Mouse (Mus musculus) embryonic facial prominence, embryonic 12.5 days (tissue): ENCODE data around the gene Phpt1. TPM values are rescaled to one million over a fixed set of nuclear protein-coding genes. Genes with fewer than 3 reads are reported as not detected.
A peak's percentile ranks its signal among the peaks of the same experiment; 100 is the strongest.
"Not testable (repeated sequence)": the region's sequence is repeated elsewhere in the genome, so short reads cannot be mapped to it uniquely, and the experiment has no call there.

ENCODE experiments used
- ATAC-seq: fragments of 200-750 bp; cut with Nextera tagmentation; 2 replicates; pipeline ENCODE4 v1.8.0; 2017; ENCODE audit not compliant: insufficient number of reproducible peaks, insufficient read depth, low FRiP score, low TSS enrichment
- H3K27ac ChIP-seq: fragments of 300-500 bp; sonication (generic); 2 replicates; pipeline ENCODE4 v1.5.1; 2016; ENCODE audit warnings: mild to moderate bottlenecking
- H3K27me3 ChIP-seq: fragments of 300-500 bp; sonication (generic); 2 replicates; pipeline ENCODE4 v1.6.1; 2016; ENCODE audit warnings: mild to moderate bottlenecking, moderate library complexity
- H3K36me3 ChIP-seq: fragments of 300-500 bp; sonication (generic); 2 replicates; pipeline ENCODE4 v1.6.1; 2016; ENCODE audit warnings: mild to moderate bottlenecking
- H3K4me1 ChIP-seq: fragments of 300-500 bp; sonication (generic); 2 replicates; pipeline ENCODE4 v1.6.1; 2016
- H3K4me2 ChIP-seq: fragments of 300-500 bp; sonication (generic); replicated peaks from 2 replicates; pipeline ENCODE4 v1.6.1; 2016; ENCODE audit warnings: mild to moderate bottlenecking, moderate library complexity
- H3K4me3 ChIP-seq: fragments of 300-500 bp; sonication (generic); 2 replicates; pipeline ENCODE4 v1.5.1; 2016; ENCODE audit warnings: mild to moderate bottlenecking
- H3K9ac ChIP-seq: fragments of 300-500 bp; sonication (generic); 2 replicates; pipeline ENCODE4 v1.6.1; 2016; ENCODE audit warnings: mild to moderate bottlenecking, moderate library complexity
- H3K9me3 ChIP-seq: fragments of 300-500 bp; sonication (generic); 2 replicates; pipeline ENCODE4 v1.6.1; 2016; ENCODE audit warnings: mild to moderate bottlenecking, moderate library complexity
- WGBS: fragments of 180-500 bp; shearing (Covaris S2); methylation state at CpG from one replicate; pipeline ENCODE4 v1.1.7; 2016; 5-methylcytosine and 5-hydroxymethylcytosine counted together
- polyA plus RNA-seq: library from polyadenylated mRNA; unstranded; fragments of >200 nt; fragmentation: Nextera tagmentation; extraction: Ambion mirVana; gene quantifications from 2 replicates; pipeline ENCODE4 v1.2.1, GENCODE M21; 2016

Gene Phpt1
- polyA plus RNA-seq, 1 experiment from 2014 or later, result 156 TPM

DNA sequence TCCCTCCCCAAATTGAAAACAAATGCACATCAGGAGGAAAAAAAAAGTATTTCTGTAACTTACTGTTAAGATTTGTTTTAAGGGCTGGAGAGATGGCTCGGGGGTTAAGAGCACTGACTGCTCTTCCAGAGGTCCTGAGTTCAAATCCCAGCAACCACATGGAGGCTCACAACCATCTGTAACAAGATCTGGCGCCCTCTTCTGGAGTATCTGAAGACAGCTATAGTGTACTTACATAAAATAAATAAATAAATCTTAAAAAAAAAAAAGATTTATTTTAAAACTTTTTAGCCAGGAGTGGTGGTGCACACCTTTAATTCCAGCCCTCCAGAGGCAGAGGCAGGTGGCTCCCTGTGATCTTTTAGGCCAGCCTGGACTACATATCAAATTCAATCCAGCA lies 19.5 kb downstream of the Phpt1 start:
- WGBS, result 52% methylated on average over 2 of the region's 2 CpGs
- not testable (repeated sequence) for H3K27ac ChIP-seq, ATAC-seq

DNA sequence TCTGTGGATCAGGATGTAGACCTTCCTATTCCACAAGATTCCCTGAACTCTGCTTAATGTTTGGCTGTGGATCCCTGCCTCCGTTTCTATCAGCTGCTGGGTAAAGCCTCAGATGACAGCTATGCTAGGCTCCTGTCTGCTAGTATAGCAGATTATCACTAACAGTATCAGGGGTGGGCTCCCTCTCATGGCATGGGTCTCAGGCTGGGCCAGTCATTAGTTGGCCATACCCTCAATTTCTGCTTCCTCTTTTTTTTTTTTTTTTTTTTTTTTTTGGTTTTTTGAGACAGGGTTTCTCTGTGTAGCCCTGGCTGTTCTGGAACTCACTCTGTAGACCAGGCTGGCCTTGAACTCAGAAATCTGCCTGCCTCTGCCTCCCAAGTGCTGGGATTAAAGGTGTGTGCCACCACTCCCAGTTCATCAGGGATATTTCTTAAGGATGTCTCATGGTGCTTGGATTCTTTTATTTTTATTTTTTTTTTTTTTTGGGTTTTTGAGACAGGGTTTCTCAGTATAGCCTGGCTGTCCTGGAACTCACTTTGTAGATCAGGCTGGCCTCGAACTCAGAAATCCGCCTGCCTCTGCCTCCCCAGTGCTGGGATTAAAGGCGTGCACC lies 21.7 kb downstream of the Phpt1 start:
- H3K27me3 ChIP-seq, ATAC-seq, H3K9ac ChIP-seq, H3K27ac ChIP-seq, H3K9me3 ChIP-seq, H3K4me1 ChIP-seq, H3K4me3 ChIP-seq, H3K36me3 ChIP-seq, H3K4me2 ChIP-seq: not testable (repeated sequence)
- WGBS, result 90% methylated on average over 4 of the region's 4 CpGs

More for the DNA sequence above, 19.5 kb downstream of the Phpt1 start:
- not testable (repeated sequence) for H3K36me3 ChIP-seq, H3K9ac ChIP-seq, H3K9me3 ChIP-seq, H3K27me3 ChIP-seq, H3K4me3 ChIP-seq, H3K4me2 ChIP-seq
- peaks cover 20% of the 10 kb centered on the region for H3K4me1 ChIP-seq

DNA sequence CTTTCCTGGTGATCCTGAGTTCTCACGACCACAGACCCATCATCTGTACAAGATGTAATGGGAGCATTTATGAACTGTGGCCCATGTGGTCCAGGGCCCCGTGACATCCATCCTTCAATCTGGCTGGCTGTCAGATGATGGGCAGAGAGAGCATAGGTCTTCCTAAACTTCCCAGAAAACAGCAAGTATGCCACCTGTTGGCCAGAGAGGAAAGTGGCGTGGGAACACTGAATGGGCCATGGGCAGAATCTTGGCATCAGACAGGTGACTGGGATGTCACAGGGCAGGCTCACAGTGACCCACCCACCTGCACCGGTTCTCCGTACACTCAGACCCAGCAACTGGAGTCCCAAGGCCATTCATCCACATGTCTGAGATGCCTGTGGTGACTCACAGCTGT lies 23.8 kb downstream of the Phpt1 start:
- no peak overlapping the region for H3K27ac ChIP-seq
- no peaks in the 10 kb centered on the region for H3K36me3 ChIP-seq
- H3K27me3 ChIP-seq, result no peaks in the 10 kb centered on the region
- no peak overlapping the region for H3K4me2 ChIP-seq
- no peak overlapping the region for H3K4me3 ChIP-seq
- no peaks in the 10 kb centered on the region for H3K4me1 ChIP-seq
- 41% methylated on average over 5 of the region's 5 CpGs for WGBS
- H3K9me3 ChIP-seq, result no peaks in the 10 kb centered on the region
- no peak overlapping the region for H3K9ac ChIP-seq
- ATAC-seq, result no peak

DNA sequence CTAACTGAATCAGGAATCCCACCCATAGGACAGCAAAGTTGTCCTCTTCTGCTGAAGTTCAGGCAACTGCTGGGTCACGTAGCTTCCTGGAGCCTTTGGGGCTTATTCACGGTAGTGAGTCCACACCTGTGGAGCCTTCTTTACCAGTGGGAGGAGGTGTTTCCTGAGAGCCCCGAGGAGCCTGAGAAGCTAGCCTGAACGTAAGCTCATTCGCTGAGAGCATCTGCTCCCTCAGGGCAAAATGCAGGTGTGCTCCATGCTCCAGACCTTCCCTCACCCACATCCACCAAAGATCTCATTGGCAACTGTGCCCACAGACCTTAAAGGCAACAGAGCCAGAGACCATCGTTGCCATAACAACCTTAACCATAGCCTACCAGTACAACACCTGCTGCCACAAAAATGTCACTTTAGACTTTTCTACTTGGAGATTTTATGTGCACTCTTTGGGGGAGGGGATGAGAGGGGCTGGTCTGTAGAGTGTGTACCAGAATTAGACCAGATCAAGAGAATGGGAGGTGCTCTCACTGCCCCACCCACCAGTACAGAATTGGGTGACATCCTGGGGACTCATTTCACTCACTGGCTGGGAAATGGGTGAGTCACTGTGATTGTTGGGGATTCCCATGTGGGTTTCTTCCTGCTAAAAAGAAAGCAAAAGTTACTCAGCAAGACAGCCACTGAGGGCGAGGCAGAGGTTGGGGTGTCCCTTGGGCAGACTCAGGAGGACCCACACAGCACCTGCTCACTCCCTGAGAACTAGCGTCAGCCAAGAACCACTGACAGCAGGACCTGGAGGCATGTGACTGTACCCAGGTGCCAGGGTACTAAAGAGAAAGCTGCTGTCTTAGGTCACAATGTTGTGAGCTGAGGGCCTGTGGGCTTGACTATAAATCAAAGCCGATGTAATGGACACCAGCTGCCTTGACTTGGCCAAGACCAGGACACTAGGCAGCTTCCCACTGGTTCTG lies 25.7 kb downstream of the Phpt1 start:
- Histone ChIP-seq H3K9me3 (no peaks in the 10 kb centered on the region), H3K4me2 (no peak overlapping the region), H3K9ac (no peak overlapping the region), H3K27me3 (no peaks in the 10 kb centered on the region), H3K36me3 (no peaks in the 10 kb centered on the region), H3K4me1 (peaks cover 7% of the 10 kb centered on the region), H3K4me3 (no peak overlapping the region), H3K27ac (no peak overlapping the region)
- 72% methylated on average over 9 of the region's 9 CpGs for WGBS
- no peak for ATAC-seq

DNA sequence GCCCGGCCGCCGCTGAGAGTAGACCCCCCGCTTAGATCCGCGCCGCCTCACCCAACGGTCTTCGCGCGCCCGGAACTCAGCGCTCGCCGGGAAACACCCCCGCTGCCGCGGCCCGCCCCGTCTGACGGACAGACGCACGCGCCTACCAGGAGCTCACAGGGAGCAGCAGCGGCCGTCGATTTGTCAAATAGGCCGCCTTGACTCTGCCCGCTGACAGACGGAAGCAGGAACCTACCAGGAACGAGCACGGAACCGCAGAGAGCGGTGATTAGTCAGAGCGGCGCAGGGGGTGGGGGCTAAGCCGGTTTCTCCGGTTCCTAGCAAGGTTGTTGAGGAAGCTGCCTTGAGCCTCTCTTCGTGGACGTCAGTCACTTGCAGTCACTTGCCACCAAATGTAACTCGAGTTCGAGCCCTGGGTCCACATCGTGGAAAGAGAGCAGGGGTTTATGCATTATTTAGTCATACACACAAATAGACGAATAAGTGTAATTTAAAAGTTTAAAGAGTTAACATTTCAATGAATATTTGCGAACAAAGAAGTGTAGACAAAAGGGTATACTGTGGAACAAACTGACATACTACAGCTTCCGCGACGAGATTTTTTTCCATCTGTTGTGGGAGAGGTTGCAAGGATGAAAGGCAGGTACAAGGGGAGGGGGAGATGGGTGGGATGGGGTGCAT lies 28.1 kb downstream of the Phpt1 start, which contains the start of gene Traf2:
Gene Traf2, minus strand, starts transcription at position 130 of the 681 bp plus-strand sequence.
- Histone ChIP-seq H3K4me2 (peak within 1 kb of the TSS; percentile 78), H3K9ac (peak within 1 kb of the TSS; percentile 79), H3K4me3 (peak within 1 kb of the TSS; percentile 68), H3K36me3 (no peaks in the 10 kb centered on the region), H3K4me1 (peaks cover 7% of the 10 kb centered on the region), H3K27me3 (no peaks in the 10 kb centered on the region), H3K27ac (peak within 1 kb of the TSS; percentile 63; the same call in 1 of the 2 replicates), H3K9me3 (no peaks in the 10 kb centered on the region)
- 3% methylated on average over 48 of the region's 48 CpGs for WGBS
- ATAC-seq, result peak; percentile 99

DNA sequence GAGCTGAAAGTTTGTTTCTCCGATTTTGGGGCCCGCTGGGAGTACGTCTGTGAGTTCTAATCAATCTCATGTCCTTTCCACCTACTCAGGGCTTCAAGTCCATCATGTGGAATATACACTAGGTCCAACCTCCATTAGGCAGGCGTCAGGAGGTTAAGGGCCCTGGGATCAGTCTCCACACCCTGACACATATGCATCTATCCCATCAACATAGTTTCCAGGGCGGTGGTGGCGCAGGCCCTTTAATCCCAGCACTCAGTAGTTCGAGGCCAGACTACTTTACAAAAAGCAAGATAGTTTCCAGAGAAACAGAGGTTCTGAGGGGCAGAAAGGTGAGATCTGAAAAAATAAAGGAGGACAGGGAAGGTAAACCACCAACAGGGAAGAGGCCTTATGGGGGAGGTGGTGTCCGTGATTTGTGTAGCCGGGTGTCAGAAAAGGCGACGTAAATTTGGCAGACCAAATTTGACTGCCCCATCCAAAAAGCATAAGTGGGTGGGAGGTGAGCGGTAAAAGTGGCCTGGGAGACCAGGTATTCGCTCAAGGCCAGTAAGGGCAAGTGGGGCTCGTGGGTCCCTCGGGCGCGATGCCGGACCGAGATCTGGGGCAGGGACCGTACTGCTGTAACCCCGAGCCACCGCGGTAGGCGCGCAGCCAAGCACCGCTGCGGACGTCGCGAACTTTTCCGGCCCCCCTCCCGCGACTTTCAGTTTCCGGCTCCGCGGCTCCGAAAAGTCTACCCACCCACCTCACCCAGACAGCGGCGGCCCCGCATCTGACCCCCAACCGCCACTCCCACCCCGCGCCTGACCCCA lies 28.8 kb downstream of the Phpt1 start:
- peak overlapping the region; percentile 63; the same call in 1 of the 2 replicates for H3K27ac ChIP-seq
- peak overlapping the region; percentile 78 for H3K4me2 ChIP-seq
- WGBS, result 7% methylated on average over 43 of the region's 43 CpGs
- H3K27me3 ChIP-seq, result no peaks in the 10 kb centered on the region
- peak; percentile 37; the same call in 1 of the 2 replicates for ATAC-seq
- H3K36me3 ChIP-seq, result no peaks in the 10 kb centered on the region
- peak overlapping the region; percentile 68 for H3K4me3 ChIP-seq
- peak overlapping the region; percentile 79 for H3K9ac ChIP-seq
- no peaks in the 10 kb centered on the region for H3K9me3 ChIP-seq
- H3K4me1 ChIP-seq, result peaks cover 7% of the 10 kb centered on the region

DNA sequence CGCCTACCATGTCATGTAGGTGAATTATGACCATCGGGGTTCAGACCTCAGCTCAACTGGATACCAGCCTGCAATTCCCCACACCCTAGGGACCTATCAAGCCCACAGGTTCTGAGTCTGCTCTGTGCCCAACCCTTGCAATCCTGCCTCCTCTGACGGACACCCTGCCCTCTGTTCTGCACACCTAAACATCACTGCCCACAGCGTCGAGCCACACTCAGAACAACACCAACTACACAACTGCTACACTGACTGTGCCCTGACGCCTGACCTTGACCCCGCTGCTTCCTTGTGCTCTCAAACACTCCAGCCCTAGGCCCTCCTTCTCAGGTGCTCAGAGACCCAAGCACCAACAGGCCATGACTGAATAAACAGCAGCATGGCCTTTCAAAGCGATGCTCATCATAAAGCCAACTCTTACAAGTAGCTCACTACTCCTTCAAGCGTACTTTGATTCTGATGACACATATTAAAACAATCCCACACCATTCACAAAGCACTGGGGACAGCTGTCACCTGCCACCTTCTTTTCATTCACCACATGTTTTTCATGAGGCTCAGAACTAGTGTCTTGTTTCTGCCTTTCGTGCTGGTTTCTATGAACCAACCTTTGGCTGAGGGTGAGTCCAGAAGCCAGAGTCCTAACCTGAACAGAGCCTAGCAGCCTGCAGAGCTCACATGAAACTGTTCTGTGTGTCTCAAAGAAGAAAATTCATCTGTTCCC lies 33.2 kb downstream of the Phpt1 start:
- ATAC-seq, result no peak
- H3K27me3 ChIP-seq, result no peaks in the 10 kb centered on the region
- no peak overlapping the region for H3K9ac ChIP-seq
- H3K4me3 ChIP-seq, result no peak overlapping the region
- H3K27ac ChIP-seq, result no peak overlapping the region
- peaks cover 7% of the 10 kb centered on the region for H3K4me1 ChIP-seq
- 83% methylated on average over 10 of the region's 10 CpGs for WGBS
- no peak overlapping the region for H3K4me2 ChIP-seq
- peaks cover 27% of the 10 kb centered on the region for H3K36me3 ChIP-seq
- no peaks in the 10 kb centered on the region for H3K9me3 ChIP-seq

DNA sequence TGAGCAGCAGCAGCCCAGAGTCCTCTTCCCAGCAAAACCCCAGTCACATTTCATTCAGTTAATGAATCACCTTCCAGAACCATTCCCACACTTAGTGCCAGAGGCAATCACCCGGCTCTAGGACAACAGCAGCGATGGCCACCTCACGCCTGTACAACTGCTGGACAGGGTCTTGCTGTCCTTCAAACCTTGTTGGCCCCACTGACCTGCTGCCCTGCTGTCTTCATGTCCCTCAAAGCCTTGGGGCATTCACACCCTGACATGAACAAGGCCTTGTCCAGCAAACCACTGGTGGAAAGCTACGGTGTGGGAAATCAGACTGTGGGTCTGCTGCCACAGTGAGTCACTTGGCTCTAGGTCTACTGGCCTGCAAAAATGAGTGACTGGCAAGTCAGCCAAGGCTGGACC lies 34.5 kb downstream of the Phpt1 start:
- WGBS, result 97% methylated on average over 4 of the region's 4 CpGs
- Histone ChIP-seq H3K4me2 (no peak overlapping the region), H3K36me3 (peaks cover 40% of the 10 kb centered on the region), H3K27ac (no peak overlapping the region), H3K4me1 (peaks cover under 1% of the 10 kb centered on the region; the same call in 1 of the 2 replicates), H3K4me3 (no peak overlapping the region), H3K9me3 (no peaks in the 10 kb centered on the region), H3K27me3 (no peaks in the 10 kb centered on the region), H3K9ac (no peak overlapping the region)
- ATAC-seq, result no peak

DNA sequence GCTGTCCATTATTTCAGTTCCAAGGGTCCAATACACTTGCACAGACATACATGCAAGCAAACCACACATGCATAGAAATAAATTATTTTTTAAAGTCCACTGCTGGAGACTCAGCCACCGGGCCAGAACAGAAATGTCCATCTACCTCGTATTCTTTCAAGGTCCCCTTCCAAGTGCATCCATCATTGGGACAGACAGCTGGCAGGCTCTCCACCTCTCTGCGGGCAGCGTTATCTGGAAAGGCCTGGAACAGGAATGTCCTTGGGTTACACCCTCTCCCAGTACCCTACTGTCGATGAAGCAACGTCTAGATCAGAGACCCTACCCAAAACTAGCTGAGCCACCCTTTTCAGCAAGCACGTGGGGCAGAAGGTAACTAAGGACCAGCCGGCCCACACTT lies 38.5 kb downstream of the Phpt1 start:
- Histone ChIP-seq H3K27ac (no peak overlapping the region), H3K4me3 (no peak overlapping the region), H3K4me2 (no peak overlapping the region), H3K9ac (no peak overlapping the region), H3K36me3 (peaks cover 69% of the 10 kb centered on the region), H3K27me3 (no peaks in the 10 kb centered on the region), H3K4me1 (no peaks in the 10 kb centered on the region), H3K9me3 (no peaks in the 10 kb centered on the region)
- WGBS, result 93% methylated on average over 8 of the region's 8 CpGs
- no peak for ATAC-seq

DNA sequence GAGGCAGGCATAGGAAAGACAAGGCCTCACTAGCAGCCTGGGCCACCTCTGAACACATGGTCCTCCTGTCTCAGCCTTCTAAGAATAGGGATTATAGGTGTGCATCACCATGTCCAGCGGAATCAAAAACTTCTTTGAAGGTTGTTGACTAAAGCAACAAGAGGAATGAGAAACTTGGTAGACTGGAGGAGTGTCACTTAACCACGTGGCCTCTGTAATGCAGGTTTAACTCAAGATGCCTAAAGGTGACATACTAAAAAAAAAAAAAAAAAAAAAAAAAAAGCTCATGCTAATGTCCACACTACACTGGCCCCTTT lies 40.2 kb downstream of the Phpt1 start:
- no peak overlapping the region for H3K4me2 ChIP-seq
- 94% methylated on average over 2 of the region's 2 CpGs for WGBS
- H3K36me3 ChIP-seq, result peaks cover 82% of the 10 kb centered on the region
- H3K4me1 ChIP-seq, result no peaks in the 10 kb centered on the region
- no peaks in the 10 kb centered on the region for H3K9me3 ChIP-seq
- H3K27me3 ChIP-seq, result no peaks in the 10 kb centered on the region
- H3K4me3 ChIP-seq, result no peak overlapping the region
- no peak for ATAC-seq
- H3K27ac ChIP-seq, result no peak overlapping the region
- H3K9ac ChIP-seq, result no peak overlapping the region
